Mouse (Mus musculus) stomach, postnatal 0 days (tissue): ENCODE data around the gene Sbf2. TPM values are rescaled to one million over a fixed set of nuclear protein-coding genes. Genes with fewer than 3 reads are reported as not detected.

ENCODE experiments used
- ATAC-seq: fragments of 200-750 bp; cut with Nextera tagmentation; 2 replicates; pipeline ENCODE4 v1.8.0; 2017; ENCODE audit not compliant: low FRiP score, low TSS enrichment
- DNase-seq: peaks from one replicate; pipeline ENCODE4 v3.0.0-alpha.2; 2016; ENCODE audit warnings: low spot score
- H3K27ac ChIP-seq: fragments of 300-500 bp; sonication (generic); replicated peaks from 2 replicates; pipeline ENCODE4 v1.5.1; 2014; ENCODE audit warnings: mild to moderate bottlenecking, control low read depth
- H3K27me3 ChIP-seq: fragments of 300-500 bp; sonication (generic); 2 replicates; pipeline ENCODE4 v1.6.1; 2014; ENCODE audit warnings: low read length; ENCODE audit not compliant: control insufficient read depth, insufficient read depth
- H3K36me3 ChIP-seq: fragments of 300-500 bp; sonication (generic); 2 replicates; pipeline ENCODE4 v1.6.1; 2014; ENCODE audit warnings: low read length, mixed read lengths; ENCODE audit not compliant: control insufficient read depth, insufficient read depth
- H3K4me1 ChIP-seq: fragments of 300-500 bp; sonication (generic); replicated peaks from 2 replicates; pipeline ENCODE4 v1.6.1; 2014; ENCODE audit warnings: antibody characterized with exemption; ENCODE audit not compliant: control insufficient read depth, insufficient read depth
- H3K4me2 ChIP-seq: fragments of 300-500 bp; sonication (generic); replicated peaks from 2 replicates; pipeline ENCODE4 v1.6.1; 2014; ENCODE audit warnings: low read depth, mild to moderate bottlenecking, control low read depth, moderate library complexity
- H3K4me3 ChIP-seq: fragments of 300-500 bp; sonication (generic); 2 replicates; pipeline ENCODE4 v1.5.1; 2014; ENCODE audit warnings: low read depth, low read length, control low read depth
- H3K9ac ChIP-seq: fragments of 300-500 bp; sonication (generic); 2 replicates; pipeline ENCODE4 v1.6.1; 2014; ENCODE audit warnings: mild to moderate bottlenecking, low read length, control low read depth, mixed read lengths
- H3K9me3 ChIP-seq: fragments of 300-500 bp; sonication (generic); 2 replicates; pipeline ENCODE4 v1.6.1; 2016; ENCODE audit warnings: low read length; ENCODE audit not compliant: control insufficient read depth
- CTCF ChIP-seq: IDR thresholded peaks from 2 replicates; pipeline ENCODE4 v1.5.1; 2016; ENCODE audit warnings: antibody characterized with exemption, low read depth, mild to moderate bottlenecking, moderate library complexity
- EP300 ChIP-seq: optimal IDR thresholded peaks from 2 replicates; pipeline ENCODE3; 2016; ENCODE audit warnings: antibody characterized with exemption
- WGBS: fragments of 180-500 bp; shearing (Covaris S2); extraction: QIAGEN DNeasy Blood & Tissue Kit; methylation state at CpG from one replicate; pipeline ENCODE4 v1.1.7; 2014; 5-methylcytosine and 5-hydroxymethylcytosine counted together
- polyA plus RNA-seq: library from polyadenylated mRNA; unstranded; fragments of >200 nt; fragmentation: Nextera tagmentation; extraction: Ambion mirVana; gene quantifications from 2 replicates; pipeline ENCODE4 v1.2.1, GENCODE M21; 2015

Gene Sbf2
- polyA plus RNA-seq, 1 experiment from 2014 or later = 14.9 TPM

DNA sequence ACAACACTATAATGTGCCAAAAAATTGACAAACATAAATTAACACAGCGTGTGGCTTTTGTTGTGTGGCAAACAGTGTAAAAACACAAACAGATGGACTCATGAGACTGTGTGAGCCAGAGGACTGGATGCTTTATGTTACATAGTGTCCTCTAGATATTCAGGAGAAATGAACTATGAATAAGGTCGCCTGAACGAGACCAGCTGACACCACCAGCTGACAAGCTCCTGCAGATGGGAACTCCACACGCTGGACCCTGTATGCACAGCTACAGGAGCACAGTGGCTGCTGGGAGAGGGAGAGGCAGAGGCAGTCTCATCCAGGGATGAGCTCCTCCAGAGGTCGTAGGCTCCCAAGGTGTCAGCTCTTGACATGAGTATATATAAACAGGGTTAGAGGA, 293.6 kb downstream of the Sbf2 start:
- H3K4me2 ChIP-seq = no peak overlapping the region
- H3K27ac ChIP-seq = no peak overlapping the region
- 74% methylated on average over 5 of the region's 5 CpGs for WGBS
- ATAC-seq = no peak
- no peaks in the 10 kb centered on the region for H3K27me3 ChIP-seq
- no peak overlapping the region for H3K9ac ChIP-seq
- H3K36me3 ChIP-seq = peaks cover 12% of the 10 kb centered on the region
- no peak for TF ChIP-seq CTCF
- TF ChIP-seq EP300 = no peak
- no peaks in the 10 kb centered on the region for H3K4me1 ChIP-seq
- DNase-seq = no peak
- H3K4me3 ChIP-seq = no peak overlapping the region
- no peaks in the 10 kb centered on the region for H3K9me3 ChIP-seq

DNA sequence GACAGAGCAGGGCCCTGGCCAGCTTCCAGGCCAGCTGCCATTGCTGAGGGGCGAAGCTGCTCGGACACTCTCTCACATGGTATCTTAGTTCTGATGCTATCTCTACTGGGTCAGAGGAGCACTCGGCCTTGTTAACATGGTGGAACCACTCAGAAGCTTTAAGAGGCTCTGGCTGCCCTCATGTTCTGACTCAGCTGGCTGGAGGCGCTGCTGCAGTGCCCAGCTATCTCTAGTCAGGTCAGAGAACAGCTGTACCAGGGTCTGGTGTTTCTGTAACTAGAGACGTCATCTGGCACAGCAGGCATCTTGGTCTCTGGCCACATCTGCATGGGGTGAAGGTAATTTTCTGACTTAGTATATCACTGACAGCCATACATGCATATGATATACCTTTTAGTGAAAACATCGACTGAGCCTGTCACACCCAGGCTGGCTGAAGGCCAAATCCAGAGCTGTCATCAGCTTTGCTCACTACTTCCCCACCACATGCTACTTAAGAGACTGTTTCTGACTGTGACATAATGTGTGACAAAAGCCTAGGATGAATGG, 295.7 kb downstream of the Sbf2 start:
- Histone ChIP-seq H3K4me3 (no peak overlapping the region), H3K9me3 (no peaks in the 10 kb centered on the region), H3K27me3 (no peaks in the 10 kb centered on the region), H3K9ac (no peak overlapping the region), H3K36me3 (peaks cover 13% of the 10 kb centered on the region), H3K4me1 (no peaks in the 10 kb centered on the region), H3K27ac (no peak overlapping the region), H3K4me2 (no peak overlapping the region)
- no peak for ATAC-seq
- WGBS = 59% methylated on average over 6 of the region's 6 CpGs
- DNase-seq = no peak
- TF ChIP-seq CTCF = no peak
- no peak for TF ChIP-seq EP300

GRCm38 (mm10) chr7:110317412-110317811, 297.3 kb downstream of the Sbf2 start:
- DNase-seq (no peak), ATAC-seq (no peak)
- Histone ChIP-seq H3K4me1 (no peaks in the 10 kb centered on the region), H3K27ac (no peak overlapping the region), H3K27me3 (no peaks in the 10 kb centered on the region), H3K9ac (no peak overlapping the region), H3K4me2 (no peak overlapping the region), H3K9me3 (no peaks in the 10 kb centered on the region), H3K36me3 (peaks cover 18% of the 10 kb centered on the region), H3K4me3 (no peak overlapping the region)
- 67% methylated on average over 4 of the region's 4 CpGs for WGBS
- TF ChIP-seq CTCF (no peak), EP300 (no peak)

- H3K9me3 ChIP-seq = no peaks in the 10 kb centered on the region
- H3K36me3 ChIP-seq = peaks cover 29% of the 10 kb centered on the region
- H3K27me3 ChIP-seq = no peaks in the 10 kb centered on the region
- no peaks in the 10 kb centered on the region for H3K4me1 ChIP-seq
- H3K9ac ChIP-seq = no peak overlapping the region
- no peak overlapping the region for H3K4me3 ChIP-seq
- no peak for DNase-seq
- ATAC-seq = no peak
- no peak overlapping the region for H3K27ac ChIP-seq
- WGBS = 100% methylated on average over 1 of the region's 1 CpGs
- no peak overlapping the region for H3K4me2 ChIP-seq
- TF ChIP-seq EP300 (no peak), CTCF (no peak)
Observed at GRCm38 (mm10) chr7:110315352-110315751, 299.4 kb downstream of the Sbf2 start.

DNA sequence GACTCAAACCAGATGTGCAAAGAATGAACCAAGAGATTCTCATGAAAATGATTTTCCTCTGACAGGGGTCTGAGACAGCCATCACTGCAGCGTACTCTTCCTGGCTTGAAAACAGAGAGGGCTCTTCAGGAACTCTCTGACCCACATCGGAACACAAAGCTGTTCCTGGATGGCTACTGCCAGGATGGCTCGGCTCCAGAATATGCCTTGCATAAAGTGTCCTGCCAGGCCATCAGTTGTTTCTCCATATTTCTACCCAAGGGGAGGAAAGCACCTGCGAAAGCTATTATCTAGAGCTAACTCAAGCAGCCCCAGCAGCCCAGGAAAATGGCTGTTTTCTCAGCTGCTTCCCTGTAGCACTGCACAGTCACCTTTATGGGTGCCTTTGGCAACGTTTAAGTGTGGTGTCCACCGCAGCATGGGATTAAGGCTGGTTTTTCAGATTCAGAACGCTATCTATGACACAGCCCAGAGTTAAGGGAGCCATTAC, 300.3 kb downstream of the Sbf2 start:
- peaks cover 26% of the 10 kb centered on the region for H3K36me3 ChIP-seq

GRCm38 (mm10) chr7:110313392-110314055, 301.2 kb downstream of the Sbf2 start:
- 92% methylated on average over 9 of the region's 9 CpGs for WGBS
- H3K9ac ChIP-seq = no peak overlapping the region
- no peak overlapping the region for H3K4me3 ChIP-seq
- TF ChIP-seq EP300 (no peak), CTCF (no peak)
- no peak for DNase-seq
- no peak for ATAC-seq
- no peaks in the 10 kb centered on the region for H3K4me1 ChIP-seq
- H3K27ac ChIP-seq = no peak overlapping the region
- H3K9me3 ChIP-seq = no peaks in the 10 kb centered on the region
- H3K4me2 ChIP-seq = no peak overlapping the region
- H3K36me3 ChIP-seq = peaks cover 32% of the 10 kb centered on the region
- H3K27me3 ChIP-seq = no peaks in the 10 kb centered on the region

More for the DNA sequence above, 300.3 kb downstream of the Sbf2 start:
- Histone ChIP-seq H3K9ac (no peak overlapping the region), H3K27me3 (no peaks in the 10 kb centered on the region), H3K9me3 (no peaks in the 10 kb centered on the region), H3K27ac (no peak overlapping the region), H3K4me3 (no peak overlapping the region), H3K4me1 (no peaks in the 10 kb centered on the region), H3K4me2 (no peak overlapping the region)
- TF ChIP-seq EP300 = no peak
- TF ChIP-seq CTCF = no peak
- no peak for ATAC-seq
- 96% methylated on average over 7 of the region's 7 CpGs for WGBS
- DNase-seq = no peak
